Mouse (Mus musculus) cerebellum, adult 18-20 months (tissue): Measurements from ENCODE around the gene Itfg2.

Experiments
- DNase-seq, 2 experiments: peaks; one replicate each; pipeline ENCODE4 v3.0.0; 2021

The Itfg2 gene

GRCm38 (mm10) chr6:128424269-128425019 is at the start of gene Itfg2:
Itfg2 (minus strand) TSS chr6:128424931.
- DNase-seq: peak; percentile 96 to 98

- no peak for DNase-seq
These were observed 49.4 kb upstream of the Itfg2 start for GRCm38 (mm10) chr6:128474112-128474511.

GRCm38 (mm10) chr6:128469451-128469850 is 44.7 kb upstream of the Itfg2 start:
- DNase-seq: peak in 1 of 2 experiments; percentile 12

- DNase-seq: no peak
These were observed 42.6 kb upstream of the Itfg2 start for GRCm38 (mm10) chr6:128467298-128467697.

GRCm38 (mm10) chr6:128466563-128466962 is 41.8 kb upstream of the Itfg2 start:
- DNase-seq: no peak

- no peak for DNase-seq
These were observed 41.3 kb upstream of the Itfg2 start for GRCm38 (mm10) chr6:128466043-128466442.

GRCm38 (mm10) chr6:128464996-128465395 is 40.3 kb upstream of the Itfg2 start:
- no peak for DNase-seq

- DNase-seq: no peak
These were observed 36.9 kb upstream of the Itfg2 start for GRCm38 (mm10) chr6:128461606-128462005.

- no peak for DNase-seq
These were observed 36.2 kb upstream of the Itfg2 start for GRCm38 (mm10) chr6:128460729-128461503.

GRCm38 (mm10) chr6:128460321-128460720 is 35.6 kb upstream of the Itfg2 start:
- DNase-seq: no peak

- DNase-seq: no peak
These were observed 32.5 kb upstream of the Itfg2 start for GRCm38 (mm10) chr6:128457186-128457585.

GRCm38 (mm10) chr6:128455835-128456605 is 31.3 kb upstream of the Itfg2 start:
- no peak for DNase-seq

GRCm38 (mm10) chr6:128447063-128447462 is 22.3 kb upstream of the Itfg2 start:
- no peak for DNase-seq

- peak; percentile 65 to 78 for DNase-seq
These were observed 21.2 kb upstream of the Itfg2 start for GRCm38 (mm10) chr6:128445761-128446535.

- DNase-seq: no peak
These were observed 15.5 kb upstream of the Itfg2 start for GRCm38 (mm10) chr6:128440238-128440637.

- DNase-seq: peak; percentile 30 to 56
These were observed 14.2 kb upstream of the Itfg2 start for GRCm38 (mm10) chr6:128438871-128439341.

GRCm38 (mm10) chr6:128438317-128438870 is 13.7 kb upstream of the Itfg2 start, which contains the start of gene Fkbp4:
Fkbp4 (minus strand) TSS chr6:128438677.
- DNase-seq: peak; percentile 96 to 98

- peak; percentile 78 to 80 for DNase-seq
These were observed 13.1 kb upstream of the Itfg2 start for GRCm38 (mm10) chr6:128437731-128438316.

GRCm38 (mm10) chr6:128437288-128437687 is 12.6 kb upstream of the Itfg2 start:
- DNase-seq: no peak

GRCm38 (mm10) chr6:128436356-128437005 is 11.8 kb upstream of the Itfg2 start:
- DNase-seq: no peak

- DNase-seq: peak; percentile 71 to 79
These were observed 10.7 kb upstream of the Itfg2 start for GRCm38 (mm10) chr6:128435474-128435873.
